Mouse (Mus musculus) megakaryocyte, embryonic 14.5 days (primary cell): ENCODE results near the gene Exoc3l4.

Source experiments
- FLI1 ChIP-seq: IDR thresholded peaks from 2 replicates; pipeline ENCODE4 v1.6.1; 2012; ENCODE audit warnings: low read length, inconsistent platforms, mixed read lengths
- GATA1 ChIP-seq: IDR thresholded peaks from 3 replicates; pipeline ENCODE4 v1.6.1; 2012; ENCODE audit warnings: mixed read lengths, low read length, inconsistent platforms, borderline replicate concordance

GRCm38 (mm10) chr12:111423570-111424129 is 6.8 kb downstream of the Exoc3l4 start:
- TF ChIP-seq GATA1, result no peak
- no peak for TF ChIP-seq FLI1
